Mouse (Mus musculus): ENCODE results near the gene Dnajc16.

The Dnajc16 gene

GRCm38 (mm10) chr4:141724594-141724993 is 66.1 kb downstream of the Dnajc16 start:
- TF ChIP-seq POU5F1 (IDR thresholded peaks at IDR 0.05; ENCODE audit: borderline replicate concordance, low read length) (no peak), NANOG (IDR thresholded peaks at IDR 0.05; ENCODE audit: borderline replicate concordance, low read length) (no peak), CTCF (conservative IDR thresholded peaks at IDR 0.05; ENCODE audit: low read length) (no peak)
- H3K27me3 ChIP-seq (ENCODE audit: insufficient read depth, low read length) = peaks cover 9% of the 10 kb centered on the region; the same call in 1 of the 2 replicates
- H3K4me3 ChIP-seq (replicated peaks; ENCODE audit: low read length) = no peak overlapping the region
- H3K4me1 ChIP-seq (replicated peaks; ENCODE audit: low read depth, low read length) = peaks cover 47% of the 10 kb centered on the region
- H3K36me3 ChIP-seq (ENCODE audit: insufficient read depth, low read length) = peaks cover 24% of the 10 kb centered on the region
- H3K9me3 ChIP-seq (ENCODE audit: low read length) = no peaks in the 10 kb centered on the region

GRCm38 (mm10) chr4:141723673-141724068 is 67.1 kb downstream of the Dnajc16 start:
- peaks cover 4% of the 10 kb centered on the region; the same call in 1 of the 2 replicates for H3K27me3 ChIP-seq (ENCODE audit: insufficient read depth, low read length)
- TF ChIP-seq POU5F1 (IDR thresholded peaks at IDR 0.05; ENCODE audit: borderline replicate concordance, low read length) = no peak
- H3K4me3 ChIP-seq (replicated peaks; ENCODE audit: low read length) = peak overlapping the region; percentile 94
- H3K9me3 ChIP-seq (ENCODE audit: low read length) = no peaks in the 10 kb centered on the region
- peaks cover 56% of the 10 kb centered on the region for H3K4me1 ChIP-seq (replicated peaks; ENCODE audit: low read depth, low read length)
- peaks cover 28% of the 10 kb centered on the region for H3K36me3 ChIP-seq (ENCODE audit: insufficient read depth, low read length)

GRCm38 (mm10) chr4:141722731-141723672 is 67.7 kb downstream of the Dnajc16 start, which contains the start of gene Ddi2:
TSS of gene Ddi2 (minus strand) at chr4:141723419.
- TF ChIP-seq CTCF (conservative IDR thresholded peaks at IDR 0.05; ENCODE audit: low read length) (no peak), NANOG (IDR thresholded peaks at IDR 0.05; ENCODE audit: borderline replicate concordance, low read length) (no peak), POU5F1 (IDR thresholded peaks at IDR 0.05; ENCODE audit: borderline replicate concordance, low read length) (no peak)

GRCm38 (mm10) chr4:141721961-141722360 is 68.8 kb downstream of the Dnajc16 start:
- H3K4me1 ChIP-seq (replicated peaks; ENCODE audit: low read depth, low read length) = peaks cover 69% of the 10 kb centered on the region
- H3K27me3 ChIP-seq (ENCODE audit: insufficient read depth, low read length) = peaks cover 2% of the 10 kb centered on the region; the same call in 1 of the 2 replicates
- H3K36me3 ChIP-seq (ENCODE audit: insufficient read depth, low read length) = peaks cover 39% of the 10 kb centered on the region
- peak overlapping the region; percentile 94 for H3K4me3 ChIP-seq (replicated peaks; ENCODE audit: low read length)
- TF ChIP-seq CTCF (conservative IDR thresholded peaks at IDR 0.05; ENCODE audit: low read length) = no peak
- no peak for TF ChIP-seq POU5F1 (IDR thresholded peaks at IDR 0.05; ENCODE audit: borderline replicate concordance, low read length)
- TF ChIP-seq NANOG (IDR thresholded peaks at IDR 0.05; ENCODE audit: borderline replicate concordance, low read length) = no peak
- H3K9me3 ChIP-seq (ENCODE audit: low read length) = no peaks in the 10 kb centered on the region

More at GRCm38 (mm10) chr4:141722731-141723672, 67.7 kb downstream of the Dnajc16 start, which contains the start of gene Ddi2:
- Histone ChIP-seq H3K9me3 (ENCODE audit: low read length) (no peaks in the 10 kb centered on the region), H3K27me3 (ENCODE audit: insufficient read depth, low read length) (peaks cover 4% of the 10 kb centered on the region; the same call in 1 of the 2 replicates), H3K4me1 (replicated peaks; ENCODE audit: low read depth, low read length) (peaks cover 60% of the 10 kb centered on the region), H3K4me3 (replicated peaks; ENCODE audit: low read length) (peak within 1 kb of the TSS; percentile 94), H3K36me3 (ENCODE audit: insufficient read depth, low read length) (peaks cover 30% of the 10 kb centered on the region)

- no peak for TF ChIP-seq CTCF (conservative IDR thresholded peaks at IDR 0.05; ENCODE audit: low read length)
- TF ChIP-seq POU5F1 (IDR thresholded peaks at IDR 0.05; ENCODE audit: borderline replicate concordance, low read length) = no peak
- no peak for TF ChIP-seq NANOG (IDR thresholded peaks at IDR 0.05; ENCODE audit: borderline replicate concordance, low read length)
- H3K36me3 ChIP-seq (ENCODE audit: insufficient read depth, low read length) = peaks cover 47% of the 10 kb centered on the region
- H3K4me1 ChIP-seq (replicated peaks; ENCODE audit: low read depth, low read length) = peaks cover 79% of the 10 kb centered on the region
- no peaks in the 10 kb centered on the region; the same call in 1 of the 2 replicates for H3K27me3 ChIP-seq (ENCODE audit: insufficient read depth, low read length)
- no peaks in the 10 kb centered on the region for H3K9me3 ChIP-seq (ENCODE audit: low read length)
- H3K4me3 ChIP-seq (replicated peaks; ENCODE audit: low read length) = no peak overlapping the region
These were observed 69.8 kb downstream of the Dnajc16 start for GRCm38 (mm10) chr4:141720761-141721523.

- H3K4me1 ChIP-seq (replicated peaks; ENCODE audit: low read depth, low read length) = peaks cover 76% of the 10 kb centered on the region
- no peaks in the 10 kb centered on the region for H3K27me3 ChIP-seq (ENCODE audit: insufficient read depth, low read length)
These were observed 71.4 kb downstream of the Dnajc16 start for GRCm38 (mm10) chr4:141719304-141719703.

GRCm38 (mm10) chr4:141717633-141718032 is 73.1 kb downstream of the Dnajc16 start:
- peaks cover 78% of the 10 kb centered on the region for H3K36me3 ChIP-seq (ENCODE audit: insufficient read depth, low read length)
- TF ChIP-seq CTCF (conservative IDR thresholded peaks at IDR 0.05; ENCODE audit: low read length) = no peak
- TF ChIP-seq POU5F1 (IDR thresholded peaks at IDR 0.05; ENCODE audit: borderline replicate concordance, low read length) = no peak
- TF ChIP-seq NANOG (IDR thresholded peaks at IDR 0.05; ENCODE audit: borderline replicate concordance, low read length) = no peak
- H3K4me3 ChIP-seq (replicated peaks; ENCODE audit: low read length) = no peak overlapping the region
- H3K9me3 ChIP-seq (ENCODE audit: low read length) = no peaks in the 10 kb centered on the region
- H3K4me1 ChIP-seq (replicated peaks; ENCODE audit: low read depth, low read length) = peaks cover 68% of the 10 kb centered on the region
- no peaks in the 10 kb centered on the region for H3K27me3 ChIP-seq (ENCODE audit: insufficient read depth, low read length)

More at GRCm38 (mm10) chr4:141719304-141719703, 71.4 kb downstream of the Dnajc16 start:
- Histone ChIP-seq H3K36me3 (ENCODE audit: insufficient read depth, low read length) (peaks cover 62% of the 10 kb centered on the region), H3K9me3 (ENCODE audit: low read length) (no peaks in the 10 kb centered on the region), H3K4me3 (replicated peaks; ENCODE audit: low read length) (no peak overlapping the region)
- no peak for TF ChIP-seq NANOG (IDR thresholded peaks at IDR 0.05; ENCODE audit: borderline replicate concordance, low read length)
- no peak for TF ChIP-seq POU5F1 (IDR thresholded peaks at IDR 0.05; ENCODE audit: borderline replicate concordance, low read length)
- no peak for TF ChIP-seq CTCF (conservative IDR thresholded peaks at IDR 0.05; ENCODE audit: low read length)

GRCm38 (mm10) chr4:141715027-141715426 is 75.7 kb downstream of the Dnajc16 start:
- TF ChIP-seq CTCF (conservative IDR thresholded peaks at IDR 0.05; ENCODE audit: low read length) (no peak), POU5F1 (IDR thresholded peaks at IDR 0.05; ENCODE audit: borderline replicate concordance, low read length) (no peak), NANOG (IDR thresholded peaks at IDR 0.05; ENCODE audit: borderline replicate concordance, low read length) (no peak)
- H3K9me3 ChIP-seq (ENCODE audit: low read length) = no peaks in the 10 kb centered on the region

More at GRCm38 (mm10) chr4:141715027-141715426, 75.7 kb downstream of the Dnajc16 start:
- Histone ChIP-seq H3K36me3 (ENCODE audit: insufficient read depth, low read length) (peaks cover 81% of the 10 kb centered on the region), H3K4me1 (replicated peaks; ENCODE audit: low read depth, low read length) (peaks cover 51% of the 10 kb centered on the region), H3K27me3 (ENCODE audit: insufficient read depth, low read length) (no peaks in the 10 kb centered on the region), H3K4me3 (replicated peaks; ENCODE audit: low read length) (no peak overlapping the region)

Data from E14TG2a.4 (cell line).